Mouse (Mus musculus): ENCODE measurements around the gene Eif4g1.
A peak's percentile ranks its signal among the peaks of the same experiment; 100 is the strongest.

The Eif4g1 gene

DNA sequence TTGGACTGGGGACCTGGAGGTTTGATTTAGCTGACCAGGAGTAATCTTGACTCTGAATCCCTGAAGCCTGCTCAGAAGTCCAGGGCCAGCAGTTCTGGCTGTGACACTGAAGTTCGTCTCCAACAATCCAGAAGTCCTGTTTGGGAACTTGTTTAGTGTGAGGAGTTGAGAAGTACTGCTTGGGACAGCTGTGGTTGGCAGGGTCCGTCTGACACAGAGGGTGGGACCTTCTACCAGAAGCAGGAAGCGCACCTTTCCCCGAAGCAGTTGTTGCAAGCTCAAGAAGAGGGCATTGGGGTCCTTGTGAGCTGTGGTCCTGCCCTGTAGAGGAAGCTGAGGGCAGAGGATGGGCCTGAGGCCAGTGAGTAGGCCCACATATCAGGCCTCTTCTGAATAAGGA, 57.6 kb downstream of the Eif4g1 start:
- DNase-seq (ENCODE audit: low spot score in 2 of 2) = no peak

DNA sequence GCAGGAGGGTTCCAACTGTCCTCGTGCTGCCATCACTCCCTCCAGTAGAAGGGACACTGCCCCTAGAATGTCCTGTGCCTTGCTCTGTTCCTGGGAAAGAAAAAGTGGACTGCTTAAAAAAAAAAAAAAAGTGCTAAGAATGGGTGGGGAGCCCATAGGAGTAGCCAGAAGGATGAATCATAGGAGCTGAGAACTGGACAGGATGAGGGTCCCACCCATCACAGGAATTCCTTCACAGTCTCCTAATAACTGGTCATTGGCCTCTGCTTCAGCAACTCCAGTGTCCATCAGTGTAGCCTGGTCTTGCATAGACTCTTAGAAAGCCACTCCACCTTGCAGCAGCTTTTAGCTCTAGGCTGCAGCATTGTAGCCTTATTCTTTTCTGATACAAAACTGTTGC, 58.3 kb downstream of the Eif4g1 start:
- DNase-seq (ENCODE audit: low spot score in 2 of 2) = no peak

DNA sequence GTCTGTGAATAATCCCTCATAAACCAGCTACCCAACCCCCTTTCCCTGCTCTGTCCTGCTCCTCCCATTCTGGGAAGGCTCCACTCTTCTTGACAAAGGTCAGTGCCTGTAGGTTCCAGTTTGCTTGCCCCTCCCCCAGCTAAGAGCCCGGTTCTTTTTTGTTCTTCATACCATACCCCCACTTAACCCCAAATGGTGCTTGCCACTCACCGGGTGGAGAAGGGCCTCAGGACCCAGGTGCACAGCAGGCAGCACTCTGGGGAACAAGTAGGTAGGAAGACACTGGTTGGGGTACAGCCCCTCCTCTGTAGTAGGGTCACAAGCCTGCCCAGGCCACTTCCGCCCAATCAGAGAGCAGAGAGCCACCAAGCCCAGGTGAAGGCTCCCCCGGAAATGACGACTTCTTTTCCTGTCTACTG, 62.2 kb downstream of the Eif4g1 start:
- no peak for DNase-seq (ENCODE audit: low spot score in 2 of 2)

DNA sequence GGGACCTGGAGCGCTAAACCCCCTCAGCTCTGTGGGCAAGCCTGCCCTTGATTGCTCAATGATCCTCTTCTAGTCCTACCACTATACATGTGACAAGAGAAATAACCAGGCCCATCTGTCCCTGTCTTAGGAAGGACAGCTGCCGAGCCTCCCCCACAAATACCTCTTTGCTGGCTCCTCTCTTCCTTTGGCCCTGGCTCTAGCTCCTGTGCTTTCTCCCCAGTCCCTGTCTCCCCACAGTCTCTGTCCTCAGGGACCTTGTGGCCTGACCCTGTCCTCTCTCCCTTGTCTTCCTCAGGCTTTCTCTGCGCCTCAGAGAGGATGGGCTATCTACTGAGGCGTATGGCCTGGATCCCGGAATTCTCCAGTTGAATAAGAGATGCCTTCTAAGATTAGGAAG, 63.6 kb downstream of the Eif4g1 start:
- no peak for DNase-seq (ENCODE audit: low spot score in 2 of 2)

DNA sequence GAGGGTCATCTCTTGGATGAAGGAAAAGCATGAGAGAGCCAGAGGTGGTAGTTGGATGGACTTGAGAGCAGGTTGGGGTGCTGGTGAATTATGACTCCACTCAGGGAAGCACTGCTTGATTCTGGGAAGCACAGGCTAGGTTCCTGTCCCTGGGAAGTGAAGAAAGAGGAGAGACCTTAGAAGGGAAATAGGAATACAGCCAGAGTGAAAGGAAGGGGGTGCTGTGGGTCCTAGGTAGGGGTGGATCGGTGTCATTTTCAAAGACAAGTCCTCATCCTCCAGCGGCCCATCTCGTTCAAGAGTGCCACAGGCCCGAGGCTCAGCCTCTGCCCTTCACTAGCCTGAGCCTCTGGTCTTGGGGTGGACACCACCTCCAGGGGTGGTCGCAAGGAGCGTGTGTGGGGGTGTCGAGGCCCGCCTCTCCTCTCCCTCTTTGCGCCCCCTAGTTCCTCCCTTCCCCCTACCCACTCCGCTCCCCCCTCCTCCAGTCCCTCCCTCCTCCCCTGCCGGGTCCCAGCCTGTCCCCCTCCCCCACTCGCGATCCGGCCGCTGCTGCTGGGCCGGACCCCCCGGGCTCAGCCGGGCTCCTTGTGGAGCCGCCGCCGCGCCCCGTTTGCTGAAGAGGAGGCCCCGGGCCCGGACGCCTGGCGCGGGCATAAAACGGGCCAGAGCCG, 64.3 kb downstream of the Eif4g1 start:
- no peak for DNase-seq (ENCODE audit: low spot score in 2 of 2)

DNA sequence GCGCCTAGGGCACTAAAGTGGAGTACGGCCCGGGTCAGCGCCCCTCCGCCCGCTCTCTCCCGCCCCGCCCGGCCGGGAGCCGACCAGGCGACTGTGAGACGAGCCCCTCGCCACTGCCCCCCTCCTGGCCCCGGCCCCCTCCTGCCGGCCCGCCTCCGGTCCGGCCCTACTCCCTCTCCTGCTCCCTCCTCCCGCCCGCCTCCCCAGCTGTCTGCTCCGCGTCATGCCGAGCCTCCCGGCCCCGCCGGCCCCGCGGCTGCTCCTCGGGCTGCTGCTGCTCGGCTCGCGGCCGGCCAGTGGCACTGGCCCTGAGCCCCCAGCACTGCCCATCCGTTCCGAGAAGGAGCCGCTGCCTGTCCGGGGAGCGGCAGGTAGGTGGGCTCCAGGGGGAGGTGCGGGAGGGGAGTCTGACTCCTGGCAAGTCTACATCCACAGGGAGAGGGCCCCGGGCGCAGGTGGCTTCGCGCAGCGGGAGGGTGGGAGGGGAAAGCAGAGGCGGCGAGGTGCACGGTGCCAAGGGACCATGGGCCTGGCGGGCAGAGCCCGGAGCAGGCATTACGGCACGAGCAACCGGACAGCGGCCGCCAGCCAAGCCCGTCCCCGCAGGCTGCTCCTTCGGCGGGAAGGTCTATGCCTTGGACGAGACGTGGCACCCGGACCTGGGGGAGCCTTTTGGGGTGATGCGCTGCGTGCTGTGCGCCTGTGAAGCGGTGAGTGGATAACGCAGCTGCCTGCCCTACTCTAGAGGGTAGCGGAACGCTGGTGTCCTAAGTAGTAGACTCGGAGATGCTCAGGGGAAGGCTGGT, 65.0 kb downstream of the Eif4g1 start, which contains the start of gene Chrd:
Gene Chrd, plus strand, starts transcription at position 203 of the 806 bp plus-strand sequence.
- DNase-seq (ENCODE audit: low spot score in 2 of 2) = peak; percentile 50 to 70

DNA sequence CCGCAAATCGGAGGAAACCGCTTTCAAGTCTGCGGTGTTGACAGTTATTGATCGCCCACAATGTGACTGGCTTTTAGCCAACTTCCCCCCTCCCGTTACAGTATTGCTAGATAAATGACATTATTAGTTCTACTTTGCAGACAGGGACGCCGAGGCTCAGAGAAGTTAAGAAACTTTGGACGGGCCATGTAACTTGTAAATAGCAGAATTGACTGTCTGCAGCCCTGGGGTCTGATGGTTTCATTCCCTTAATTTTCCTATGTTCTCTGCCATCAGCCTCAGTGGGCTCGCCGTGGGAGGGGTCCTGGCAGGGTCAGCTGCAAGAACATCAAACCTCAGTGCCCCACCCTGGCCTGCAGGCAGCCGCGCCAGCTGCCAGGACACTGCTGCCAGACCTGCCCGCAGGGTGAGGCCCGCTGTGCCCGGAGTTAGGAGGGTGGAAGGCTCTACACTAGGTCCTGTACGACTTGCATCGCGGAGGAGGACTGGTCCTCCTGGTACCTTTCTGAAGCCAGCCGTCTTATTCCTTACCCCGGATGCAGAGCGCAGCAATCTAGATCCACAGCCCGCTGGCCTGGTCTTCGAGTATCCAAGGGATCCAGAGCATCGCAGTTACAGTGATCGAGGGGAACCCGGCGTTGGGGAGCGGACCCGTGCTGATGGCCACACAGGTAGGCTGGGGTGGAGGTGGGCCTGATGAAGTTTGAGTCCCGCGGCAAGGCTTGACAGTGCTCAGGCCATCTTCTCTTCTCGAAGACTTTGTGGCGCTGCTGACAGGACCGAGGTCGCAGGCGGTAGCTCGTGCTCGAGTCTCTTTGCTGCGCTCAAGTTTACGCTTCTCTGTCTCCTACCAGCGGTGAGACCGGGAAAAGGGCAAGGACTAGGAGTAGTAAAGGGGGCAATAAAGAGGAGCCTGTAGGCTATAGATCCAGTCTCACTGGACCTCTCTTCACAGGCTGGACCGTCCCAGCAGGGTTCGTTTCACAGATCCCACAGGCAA, 65.9 kb downstream of the Eif4g1 start, which contains the start of gene Thpo:
Gene Thpo, minus strand, starts transcription at position 781 of the 1,000 bp plus-strand sequence.
- peak in 1 of 2 experiments; percentile 47 for DNase-seq (ENCODE audit: low spot score in 2 of 2)

DNA sequence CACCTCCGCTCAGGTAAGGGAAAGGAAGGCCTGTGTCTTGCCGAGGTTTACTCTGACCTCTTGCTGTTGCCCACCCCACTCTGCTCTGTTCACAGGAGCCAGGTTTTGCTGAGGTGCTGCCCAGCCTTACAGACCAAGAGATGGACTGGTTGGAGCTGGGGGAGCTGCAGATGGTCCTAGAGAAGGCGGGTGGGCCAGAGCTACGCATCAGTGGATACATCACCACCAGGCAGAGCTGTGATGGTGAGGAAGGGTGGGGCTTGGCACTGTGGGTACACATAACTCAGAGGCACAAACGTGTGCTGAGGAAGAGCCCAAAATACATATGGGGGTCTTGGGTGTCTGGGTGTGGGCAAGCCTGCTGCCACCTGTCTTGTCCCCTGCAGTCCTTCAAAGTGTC, 67.5 kb downstream of the Eif4g1 start:
- no peak for DNase-seq (ENCODE audit: low spot score in 2 of 2)

DNA sequence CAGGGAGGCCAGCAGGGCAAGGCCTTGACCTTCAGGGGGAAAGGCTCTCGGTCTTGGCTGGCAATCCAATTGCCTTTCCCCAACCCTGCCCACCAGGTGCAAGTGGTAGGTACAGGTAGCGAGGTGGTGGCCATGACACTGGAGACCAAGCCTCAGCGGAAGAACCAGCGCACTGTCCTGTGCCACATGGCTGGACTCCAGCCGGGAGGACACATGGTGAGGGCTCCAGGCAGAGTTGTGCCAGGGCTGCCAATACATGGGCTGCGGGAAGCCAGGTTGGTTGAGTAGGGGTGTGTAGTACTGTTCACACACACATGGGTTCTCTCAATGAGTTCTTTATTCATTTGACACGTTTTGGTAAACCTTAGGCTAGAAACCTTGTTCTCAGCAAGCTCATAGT, 68.1 kb downstream of the Eif4g1 start:
- no peak for DNase-seq (ENCODE audit: low spot score in 2 of 2)

DNA sequence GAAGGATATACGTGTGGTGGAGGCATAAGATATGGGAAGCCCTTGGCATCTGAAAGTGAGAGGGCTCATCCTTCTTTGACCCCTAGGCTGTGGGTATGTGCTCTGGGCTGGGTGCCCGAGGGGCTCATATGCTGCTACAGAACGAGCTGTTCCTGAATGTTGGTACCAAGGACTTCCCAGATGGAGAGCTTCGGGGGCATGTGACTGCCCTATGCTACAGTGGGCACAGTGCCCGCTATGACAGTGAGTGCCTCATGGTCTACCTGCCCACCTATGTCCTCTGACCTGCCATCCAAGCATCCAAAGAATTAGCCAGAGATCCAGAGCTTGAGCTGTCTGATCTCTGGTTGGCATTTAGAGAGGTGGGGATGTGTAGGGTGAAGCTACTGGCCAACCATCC, 68.7 kb downstream of the Eif4g1 start:
- no peak for DNase-seq (ENCODE audit: low spot score in 2 of 2)

DNA sequence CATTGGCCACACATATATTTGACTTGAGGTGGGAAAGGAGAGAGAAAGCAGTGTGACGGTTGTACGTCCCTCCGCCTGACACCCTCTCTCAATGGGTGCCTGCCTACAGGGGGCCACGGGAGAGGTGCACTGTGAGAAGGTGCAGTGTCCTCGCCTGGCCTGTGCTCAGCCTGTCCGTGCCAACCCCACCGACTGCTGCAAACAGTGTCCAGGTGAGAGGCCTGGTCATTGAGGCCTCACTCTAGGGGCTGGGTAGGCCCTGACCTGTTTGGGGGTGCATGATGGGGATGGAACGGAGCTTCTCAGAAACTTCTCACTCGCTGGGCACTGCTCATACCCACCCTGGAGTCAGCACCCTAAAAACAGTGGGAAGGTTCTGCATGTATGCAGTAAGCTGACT, 71.7 kb downstream of the Eif4g1 start:
- DNase-seq (ENCODE audit: low spot score in 2 of 2) = no peak
